Mouse (Mus musculus) cerebellum, adult 2 months (tissue): ENCODE measurements around the gene Dscaml1.

Experiments used
- CTCF ChIP-seq: fragments of 200-500 bp; IDR thresholded peaks from 2 replicates; pipeline ENCODE4 v1.5.1; 2011; ENCODE audit warnings: low read depth, mild to moderate bottlenecking, control low read depth, low read length, moderate library complexity, borderline replicate concordance; ENCODE audit not compliant: insufficient read depth
- POLR2A ChIP-seq: fragments of 200-500 bp; IDR thresholded peaks from 2 replicates; pipeline ENCODE4 v1.6.1; 2011; ENCODE audit warnings: low read length, control low read depth, borderline replicate concordance; ENCODE audit not compliant: insufficient read depth

DNA sequence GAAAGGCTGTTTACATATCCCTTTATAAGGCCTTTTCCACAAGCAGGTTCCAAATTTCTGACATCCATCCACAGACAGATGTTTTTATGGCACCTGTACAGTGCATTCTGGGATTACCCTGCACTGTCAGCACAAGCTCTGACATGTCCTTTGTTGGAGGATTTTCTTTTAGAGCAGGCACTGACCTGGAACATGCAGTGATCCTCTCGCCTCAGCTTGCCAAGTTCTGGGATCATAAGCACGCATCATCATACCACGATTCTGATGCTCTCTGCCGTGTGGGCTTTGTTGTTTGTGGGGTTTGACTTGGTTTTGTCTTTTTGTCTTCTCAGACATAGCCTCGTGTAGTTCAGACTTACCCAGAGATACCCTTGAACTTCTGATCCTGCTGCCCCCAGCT lies 236.0 kb downstream of the Dscaml1 start:
- TF ChIP-seq CTCF (no peak), POLR2A (no peak)
